Mouse (Mus musculus): ENCODE data around the gene Galnt7. TPM values are rescaled to one million over a fixed set of nuclear protein-coding genes. Genes with fewer than 3 reads are reported as not detected.
A peak's percentile ranks its signal among the peaks of the same experiment; 100 is the strongest.

The Galnt7 gene
- polyA plus RNA-seq, 1 experiment: 26.1 TPM

DNA sequence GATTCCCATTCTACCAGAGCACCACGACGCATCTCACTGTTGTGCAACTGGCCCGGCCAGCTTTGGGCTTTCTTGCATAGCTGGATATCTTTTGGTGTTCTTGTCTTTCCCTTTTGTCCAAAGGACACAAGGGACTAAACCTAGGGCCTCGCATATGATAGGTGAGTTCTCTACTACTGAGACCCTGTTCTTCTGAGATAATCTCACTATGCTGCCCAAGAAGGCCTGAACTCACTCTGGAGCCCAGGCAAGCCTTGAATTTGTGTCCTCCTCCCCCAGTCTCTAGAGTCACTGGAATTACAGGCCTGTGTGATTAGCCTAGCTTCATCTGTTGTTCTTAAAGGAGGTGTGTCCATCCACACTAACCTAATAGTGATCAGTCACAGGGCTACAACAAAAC, 61.2 kb downstream of the Galnt7 start:
- Histone ChIP-seq H3K9me3 (replicated peaks; ENCODE audit: control insufficient read depth, insufficient read depth, low read length, poor library complexity, severe bottlenecking) (no peaks in the 10 kb centered on the region), H3K27ac (ENCODE audit: insufficient read depth, low read length) (peak overlapping the region; percentile 25; the same call in 1 of the 2 replicates), H3K4me3 (ENCODE audit: low read depth, low read length) (no peak overlapping the region), H3K4me1 (ENCODE audit: control insufficient read depth, insufficient read depth, low read length) (peaks cover 3% of the 10 kb centered on the region), H3K36me3 (ENCODE audit: control insufficient read depth, insufficient read depth, low read length, poor library complexity, severe bottlenecking) (no peaks in the 10 kb centered on the region), H3K9ac (ENCODE audit: low read depth, poor library complexity, severe bottlenecking) (no peak overlapping the region), H3K27me3 (ENCODE audit: control insufficient read depth, insufficient read depth, low read length, poor library complexity, severe bottlenecking) (no peaks in the 10 kb centered on the region)
- no peak for TF ChIP-seq CTCF (IDR thresholded peaks at IDR 0.05; ENCODE audit: low read depth, low read length)
- no peak for TF ChIP-seq POLR2A (IDR thresholded peaks at IDR 0.05; ENCODE audit: insufficient read depth, low read length)
- TF ChIP-seq EP300 (IDR thresholded peaks at IDR 0.05; ENCODE audit: insufficient read depth, low read depth, low read length): no peak

DNA sequence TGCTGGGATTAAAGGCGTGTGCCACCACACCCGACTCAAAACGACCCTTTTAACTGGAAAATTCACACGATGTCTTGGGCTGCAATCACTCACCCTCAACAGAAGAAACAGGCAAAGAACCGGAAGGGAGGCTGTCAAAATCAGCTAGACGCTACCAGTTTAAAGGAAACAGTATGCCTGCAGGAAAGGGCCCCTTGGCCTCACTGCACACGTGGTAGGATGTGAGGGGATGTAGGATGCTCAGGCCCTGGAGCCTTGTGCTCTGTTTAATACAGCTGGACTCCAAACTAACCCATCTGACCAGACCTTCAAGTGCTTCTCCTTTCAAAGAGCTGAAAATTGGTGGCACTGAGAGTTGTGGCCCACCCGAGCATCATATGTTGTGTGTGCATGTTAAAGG, 62.8 kb downstream of the Galnt7 start:
- H3K9ac ChIP-seq (ENCODE audit: low read depth, poor library complexity, severe bottlenecking): no peak overlapping the region
- TF ChIP-seq POLR2A (IDR thresholded peaks at IDR 0.05; ENCODE audit: insufficient read depth, low read length) (no peak), CTCF (IDR thresholded peaks at IDR 0.05; ENCODE audit: low read depth, low read length) (no peak), EP300 (IDR thresholded peaks at IDR 0.05; ENCODE audit: insufficient read depth, low read depth, low read length) (no peak)
- H3K4me1 ChIP-seq (ENCODE audit: control insufficient read depth, insufficient read depth, low read length): peaks cover 3% of the 10 kb centered on the region
- H3K9me3 ChIP-seq (replicated peaks; ENCODE audit: control insufficient read depth, insufficient read depth, low read length, poor library complexity, severe bottlenecking): no peaks in the 10 kb centered on the region
- no peaks in the 10 kb centered on the region for H3K27me3 ChIP-seq (ENCODE audit: control insufficient read depth, insufficient read depth, low read length, poor library complexity, severe bottlenecking)
- no peaks in the 10 kb centered on the region for H3K36me3 ChIP-seq (ENCODE audit: control insufficient read depth, insufficient read depth, low read length, poor library complexity, severe bottlenecking)
- H3K4me3 ChIP-seq (ENCODE audit: low read depth, low read length): no peak overlapping the region
- no peak overlapping the region for H3K27ac ChIP-seq (ENCODE audit: insufficient read depth, low read length)

GRCm38 (mm10) chr8:57589176-57589575, 63.7 kb downstream of the Galnt7 start:
- peaks cover 3% of the 10 kb centered on the region for H3K4me1 ChIP-seq (ENCODE audit: control insufficient read depth, insufficient read depth, low read length)
- H3K9me3 ChIP-seq (replicated peaks; ENCODE audit: control insufficient read depth, insufficient read depth, low read length, poor library complexity, severe bottlenecking): no peaks in the 10 kb centered on the region
- H3K36me3 ChIP-seq (ENCODE audit: control insufficient read depth, insufficient read depth, low read length, poor library complexity, severe bottlenecking): no peaks in the 10 kb centered on the region
- H3K4me3 ChIP-seq (ENCODE audit: low read depth, low read length): no peak overlapping the region
- H3K27me3 ChIP-seq (ENCODE audit: control insufficient read depth, insufficient read depth, low read length, poor library complexity, severe bottlenecking): no peaks in the 10 kb centered on the region
- no peak for TF ChIP-seq EP300 (IDR thresholded peaks at IDR 0.05; ENCODE audit: insufficient read depth, low read depth, low read length)
- no peak for TF ChIP-seq CTCF (IDR thresholded peaks at IDR 0.05; ENCODE audit: low read depth, low read length)
- TF ChIP-seq POLR2A (IDR thresholded peaks at IDR 0.05; ENCODE audit: insufficient read depth, low read length): no peak
- H3K9ac ChIP-seq (ENCODE audit: low read depth, poor library complexity, severe bottlenecking): no peak overlapping the region
- peak overlapping the region; percentile 45; the same call in 1 of the 2 replicates for H3K27ac ChIP-seq (ENCODE audit: insufficient read depth, low read length)

- Histone ChIP-seq H3K27me3 (ENCODE audit: control insufficient read depth, insufficient read depth, low read length, poor library complexity, severe bottlenecking) (no peaks in the 10 kb centered on the region), H3K9ac (ENCODE audit: low read depth, poor library complexity, severe bottlenecking) (no peak overlapping the region), H3K9me3 (replicated peaks; ENCODE audit: control insufficient read depth, insufficient read depth, low read length, poor library complexity, severe bottlenecking) (0 out of 2 replicates have a peak, but pooled peaks cover under 1% of the 10 kb centered on the region), H3K4me1 (ENCODE audit: control insufficient read depth, insufficient read depth, low read length) (peaks cover 3% of the 10 kb centered on the region), H3K27ac (ENCODE audit: insufficient read depth, low read length) (no peak overlapping the region), H3K4me3 (ENCODE audit: low read depth, low read length) (no peak overlapping the region), H3K36me3 (ENCODE audit: control insufficient read depth, insufficient read depth, low read length, poor library complexity, severe bottlenecking) (peaks cover 2% of the 10 kb centered on the region)
- TF ChIP-seq POLR2A (IDR thresholded peaks at IDR 0.05; ENCODE audit: insufficient read depth, low read length): no peak
- TF ChIP-seq EP300 (IDR thresholded peaks at IDR 0.05; ENCODE audit: insufficient read depth, low read depth, low read length): no peak
- TF ChIP-seq CTCF (IDR thresholded peaks at IDR 0.05; ENCODE audit: low read depth, low read length): no peak
These were observed 64.2 kb downstream of the Galnt7 start for GRCm38 (mm10) chr8:57588604-57589003.

DNA sequence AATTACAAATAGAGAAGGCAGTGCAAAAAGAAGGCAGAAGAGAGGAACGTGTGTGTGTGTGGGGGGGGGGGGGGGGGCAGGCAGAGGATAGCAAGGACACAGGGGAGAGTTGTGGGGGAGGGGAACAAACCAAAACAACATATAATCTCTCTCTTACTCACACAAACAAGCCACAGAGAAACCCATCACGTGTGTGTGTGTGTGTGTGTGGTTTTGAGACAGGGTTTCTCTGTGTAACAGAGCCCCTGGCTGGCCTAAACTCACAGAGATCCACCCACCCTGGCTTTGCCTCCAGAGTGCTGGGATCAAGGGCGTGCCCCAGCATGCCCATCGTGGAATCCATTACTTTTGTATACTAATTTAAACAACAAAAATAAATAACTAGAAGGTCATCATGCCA, 66.2 kb downstream of the Galnt7 start:
- Histone ChIP-seq H3K9ac (ENCODE audit: low read depth, poor library complexity, severe bottlenecking) (peak overlapping the region; percentile 67; the same call in 1 of the 2 replicates), H3K4me1 (ENCODE audit: control insufficient read depth, insufficient read depth, low read length) (peaks cover 1% of the 10 kb centered on the region), H3K27ac (ENCODE audit: insufficient read depth, low read length) (peak overlapping the region; percentile 83), H3K4me3 (ENCODE audit: low read depth, low read length) (no peak overlapping the region), H3K27me3 (ENCODE audit: control insufficient read depth, insufficient read depth, low read length, poor library complexity, severe bottlenecking) (no peaks in the 10 kb centered on the region), H3K9me3 (replicated peaks; ENCODE audit: control insufficient read depth, insufficient read depth, low read length, poor library complexity, severe bottlenecking) (0 out of 2 replicates have a peak, but pooled peaks cover 3% of the 10 kb centered on the region), H3K36me3 (ENCODE audit: control insufficient read depth, insufficient read depth, low read length, poor library complexity, severe bottlenecking) (peaks cover 8% of the 10 kb centered on the region)
- 0 out of 2 replicates have a peak, but pooled peaks have one; percentile 11 for TF ChIP-seq EP300 (IDR thresholded peaks at IDR 0.05; ENCODE audit: insufficient read depth, low read depth, low read length)
- no peak for TF ChIP-seq CTCF (IDR thresholded peaks at IDR 0.05; ENCODE audit: low read depth, low read length)
- no peak for TF ChIP-seq POLR2A (IDR thresholded peaks at IDR 0.05; ENCODE audit: insufficient read depth, low read length)

DNA sequence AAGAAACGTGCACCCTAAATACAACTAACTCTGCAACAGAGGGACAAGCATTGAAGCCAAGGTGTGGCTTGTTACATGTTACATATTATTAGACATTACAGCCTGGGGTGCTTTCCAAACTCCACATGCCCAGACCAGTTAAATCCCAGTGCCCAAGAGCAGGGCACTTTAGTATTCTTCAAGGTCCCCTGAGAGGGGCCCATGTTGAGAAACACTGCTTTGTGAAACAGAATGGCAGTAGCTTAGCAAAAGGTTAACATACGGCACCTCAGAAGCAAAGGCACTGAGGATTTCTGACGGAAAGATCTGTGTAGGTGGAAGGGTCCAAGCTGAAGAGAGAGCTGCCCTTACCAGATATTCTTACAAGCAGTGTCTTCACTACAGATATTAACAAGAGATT, 67.0 kb downstream of the Galnt7 start:
- H3K36me3 ChIP-seq (ENCODE audit: control insufficient read depth, insufficient read depth, low read length, poor library complexity, severe bottlenecking): peaks cover 8% of the 10 kb centered on the region
- no peak overlapping the region for H3K9ac ChIP-seq (ENCODE audit: low read depth, poor library complexity, severe bottlenecking)
- no peaks in the 10 kb centered on the region for H3K27me3 ChIP-seq (ENCODE audit: control insufficient read depth, insufficient read depth, low read length, poor library complexity, severe bottlenecking)
- TF ChIP-seq CTCF (IDR thresholded peaks at IDR 0.05; ENCODE audit: low read depth, low read length) (no peak), POLR2A (IDR thresholded peaks at IDR 0.05; ENCODE audit: insufficient read depth, low read length) (no peak), EP300 (IDR thresholded peaks at IDR 0.05; ENCODE audit: insufficient read depth, low read depth, low read length) (no peak)
- no peak overlapping the region for H3K4me3 ChIP-seq (ENCODE audit: low read depth, low read length)
- H3K4me1 ChIP-seq (ENCODE audit: control insufficient read depth, insufficient read depth, low read length): peaks cover 1% of the 10 kb centered on the region
- H3K27ac ChIP-seq (ENCODE audit: insufficient read depth, low read length): 0 out of 2 replicates have a peak overlapping the region, but pooled peaks have one; percentile 13
- 0 out of 2 replicates have a peak, but pooled peaks cover 3% of the 10 kb centered on the region for H3K9me3 ChIP-seq (replicated peaks; ENCODE audit: control insufficient read depth, insufficient read depth, low read length, poor library complexity, severe bottlenecking)

Data from ES-Bruce4 (cell line).